Mouse (Mus musculus): ENCODE measurements around the gene 2810021J22Rik.

DNA sequence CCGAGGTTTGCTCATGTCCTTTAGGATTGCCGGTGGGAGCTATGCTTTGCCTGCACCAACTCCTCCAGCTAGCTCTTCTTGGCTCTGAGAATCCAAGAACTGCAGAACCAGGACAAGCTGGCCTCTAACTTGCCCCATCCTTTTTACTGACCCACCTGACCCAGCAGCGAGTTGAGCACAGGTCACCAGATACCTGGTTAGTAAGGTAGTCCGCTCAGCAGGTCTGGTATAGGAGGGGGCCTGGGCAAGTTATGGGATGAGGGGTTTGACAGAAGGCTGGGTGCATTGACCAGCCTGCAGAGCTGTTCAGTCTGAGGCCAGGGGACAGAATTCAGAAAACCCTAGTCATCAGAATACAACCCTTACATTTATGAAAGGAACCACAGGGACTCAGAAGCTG lies 62.0 kb downstream of the 2810021J22Rik start:
- TF ChIP-seq CTCF (IDR thresholded peaks at IDR 0.05; ENCODE audit: low read depth, low read length) (no peak), POLR2A (IDR thresholded peaks at IDR 0.05; ENCODE audit: extremely low read depth, insufficient read depth, low read length) (no peak)

Measured in liver, adult 2 months (tissue).